Mouse (Mus musculus) neural tube, embryonic 10.5 days (tissue): ENCODE measurements around the gene Vmn1r91.
"Not testable (repeated sequence)": the region's sequence is repeated elsewhere in the genome, so short reads cannot be mapped to it uniquely, and the experiment has no call there.

Experiments
- DNase-seq: peaks from one replicate; pipeline ENCODE4 v3.0.0-alpha.2; 2017; ENCODE audit warnings: low spot score; ENCODE audit errors: extremely low spot score

Vmn1r91 gene

DNA sequence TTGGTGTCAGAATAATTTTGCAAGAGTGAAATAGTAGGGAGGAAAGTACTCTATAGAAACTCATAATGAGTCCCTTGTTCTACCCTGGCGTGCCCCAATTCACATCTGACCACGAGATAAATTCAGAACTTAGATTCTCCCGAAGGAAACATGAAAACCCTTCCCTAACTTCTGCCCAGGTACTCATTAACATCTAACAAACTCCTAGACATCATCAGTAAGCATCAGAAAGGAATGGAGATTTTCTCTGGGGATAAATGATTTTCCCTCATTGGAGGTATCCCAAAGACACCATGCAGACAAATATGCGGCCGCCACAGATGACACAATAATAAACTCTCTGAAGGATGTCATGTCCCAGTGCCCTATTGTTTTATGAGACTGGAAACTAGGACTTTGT is at the start of gene Vmn1r91:
TSS of gene Vmn1r91 (plus strand) at position 301 of the 400 bp plus-strand sequence.
- not testable (repeated sequence) for DNase-seq

- not testable (repeated sequence) for DNase-seq
These were observed 35.4 kb upstream of the Vmn1r91 start for GRCm38 (mm10) chr7:20064100-20064499.

GRCm38 (mm10) chr7:20078118-20078517 is 21.4 kb upstream of the Vmn1r91 start:
- DNase-seq: not testable (repeated sequence)

DNA sequence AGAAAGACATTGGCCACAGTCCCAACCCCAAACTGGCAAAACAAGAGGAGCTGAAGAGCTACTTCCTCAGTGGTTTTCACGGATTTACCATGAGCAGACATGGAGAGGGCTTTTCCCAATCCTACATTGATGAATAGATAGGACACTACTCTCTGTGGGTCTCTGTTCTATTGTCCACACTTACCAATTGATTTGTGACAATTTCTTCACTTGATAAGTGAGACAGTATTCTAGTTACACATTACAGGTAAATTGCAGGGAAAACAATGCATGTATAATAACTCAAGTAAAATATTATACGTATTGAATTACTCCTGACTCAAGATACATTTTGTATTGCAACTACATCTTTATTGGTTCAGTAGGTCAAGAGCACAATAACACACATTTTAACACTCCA is 23.0 kb downstream of the Vmn1r91 start, which contains the start of gene Gm16442:
TSS of gene Gm16442 (minus strand) at position 101 of the 400 bp plus-strand sequence.
- not testable (repeated sequence) for DNase-seq

DNA sequence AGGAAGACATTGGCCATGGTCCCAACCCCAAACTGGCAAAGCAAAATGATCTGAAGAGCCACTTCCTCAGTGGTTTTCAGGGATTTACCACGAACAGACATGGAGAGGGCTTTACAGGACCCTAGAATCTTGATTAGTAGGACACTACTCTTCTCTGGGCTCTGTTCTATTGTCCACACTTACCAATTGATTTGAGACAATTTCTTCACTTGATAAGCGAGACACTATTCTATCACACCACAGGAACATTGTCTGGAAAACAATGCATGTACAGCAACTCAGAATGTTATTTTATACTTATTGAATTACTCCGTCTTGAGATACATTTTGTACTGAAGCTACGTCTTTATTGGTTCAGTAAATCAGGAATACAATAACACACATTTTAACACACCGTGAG is 39.5 kb downstream of the Vmn1r91 start, which contains the start of gene Vmn1r93:
TSS of gene Vmn1r93 (minus strand) at position 101 of the 400 bp plus-strand sequence.
- not testable (repeated sequence) for DNase-seq
